Mouse (Mus musculus) liver, adult 2 months (tissue): ENCODE data around the gene Slc25a26. TPM values are rescaled to one million over a fixed set of nuclear protein-coding genes. Genes with fewer than 3 reads are reported as not detected.

Experiments
- DNase-seq: peaks from one replicate; pipeline ENCODE4 v3.0.0-alpha.2; 2011; ENCODE audit warnings: low read depth, low spot score; ENCODE audit errors: extremely low read depth
- H3K27ac ChIP-seq: fragments of 200-500 bp; replicated peaks from 2 replicates; pipeline ENCODE4 v1.5.1; 2012; ENCODE audit warnings: low read depth, mild to moderate bottlenecking, control low read depth, inconsistent platforms, low read length; ENCODE audit not compliant: insufficient read depth
- H3K27me3 ChIP-seq: fragments of 200-500 bp; 2 replicates; pipeline ENCODE4 v1.6.1; 2012; ENCODE audit warnings: mild to moderate bottlenecking, moderate library complexity, low read length, inconsistent platforms; ENCODE audit not compliant: control insufficient read depth, insufficient read depth
- H3K36me3 ChIP-seq: fragments of 200-500 bp; 2 replicates; pipeline ENCODE4 v1.6.1; 2012; ENCODE audit warnings: low read length, inconsistent platforms; ENCODE audit not compliant: control insufficient read depth, insufficient read depth
- H3K4me1 ChIP-seq: fragments of 200-500 bp; 2 replicates; pipeline ENCODE4 v1.6.1; 2011; ENCODE audit warnings: low read length; ENCODE audit not compliant: control insufficient read depth, insufficient read depth
- H3K4me3 ChIP-seq: fragments of 200-500 bp; 2 replicates; pipeline ENCODE4 v1.5.1; 2011; ENCODE audit warnings: low read depth, mild to moderate bottlenecking, control low read depth, low read length, moderate library complexity; ENCODE audit not compliant: insufficient read depth
- H3K79me2 ChIP-seq: fragments of 200-500 bp; 2 replicates; pipeline ENCODE4 v1.6.1; 2012; ENCODE audit warnings: inconsistent platforms, mild to moderate bottlenecking, low read length, moderate library complexity; ENCODE audit not compliant: control insufficient read depth, insufficient read depth
- H3K9ac ChIP-seq: fragments of 200-500 bp; 2 replicates; pipeline ENCODE4 v1.6.1; 2012; ENCODE audit warnings: low read depth, mild to moderate bottlenecking, control low read depth, inconsistent platforms, low read length
- CTCF ChIP-seq: fragments of 200-500 bp; IDR thresholded peaks from 2 replicates; pipeline ENCODE4 v1.5.1; 2011; ENCODE audit warnings: low read depth, low read length, control low read depth
- POLR2A ChIP-seq: fragments of 200-500 bp; IDR thresholded peaks from 2 replicates; pipeline ENCODE4 v1.6.1; 2011; ENCODE audit warnings: low read length, control low read depth; ENCODE audit not compliant: insufficient read depth; ENCODE audit errors: extremely low read depth
- WGBS: fragments of 180-500 bp; shearing (Covaris S2); methylation state at CpG from one replicate; pipeline ENCODE4 v1.1.7; 2018; 5-methylcytosine and 5-hydroxymethylcytosine counted together
- polyA plus RNA-seq: library from polyadenylated mRNA; depleted of rRNA; stranded (reverse); fragments of >200 nt; gene quantifications from 2 replicates; pipeline ENCODE4 v1.2.3, GENCODE M21; 2012
- total RNA-seq: library from RNA; depleted of rRNA; stranded (reverse); fragments of >200 nt; gene quantifications from 2 replicates; pipeline ENCODE4 v1.2.3, GENCODE M21; 2014

The Slc25a26 gene
- total and polyA plus RNA-seq, 2 experiments: 5.7 to 9.7 TPM

DNA sequence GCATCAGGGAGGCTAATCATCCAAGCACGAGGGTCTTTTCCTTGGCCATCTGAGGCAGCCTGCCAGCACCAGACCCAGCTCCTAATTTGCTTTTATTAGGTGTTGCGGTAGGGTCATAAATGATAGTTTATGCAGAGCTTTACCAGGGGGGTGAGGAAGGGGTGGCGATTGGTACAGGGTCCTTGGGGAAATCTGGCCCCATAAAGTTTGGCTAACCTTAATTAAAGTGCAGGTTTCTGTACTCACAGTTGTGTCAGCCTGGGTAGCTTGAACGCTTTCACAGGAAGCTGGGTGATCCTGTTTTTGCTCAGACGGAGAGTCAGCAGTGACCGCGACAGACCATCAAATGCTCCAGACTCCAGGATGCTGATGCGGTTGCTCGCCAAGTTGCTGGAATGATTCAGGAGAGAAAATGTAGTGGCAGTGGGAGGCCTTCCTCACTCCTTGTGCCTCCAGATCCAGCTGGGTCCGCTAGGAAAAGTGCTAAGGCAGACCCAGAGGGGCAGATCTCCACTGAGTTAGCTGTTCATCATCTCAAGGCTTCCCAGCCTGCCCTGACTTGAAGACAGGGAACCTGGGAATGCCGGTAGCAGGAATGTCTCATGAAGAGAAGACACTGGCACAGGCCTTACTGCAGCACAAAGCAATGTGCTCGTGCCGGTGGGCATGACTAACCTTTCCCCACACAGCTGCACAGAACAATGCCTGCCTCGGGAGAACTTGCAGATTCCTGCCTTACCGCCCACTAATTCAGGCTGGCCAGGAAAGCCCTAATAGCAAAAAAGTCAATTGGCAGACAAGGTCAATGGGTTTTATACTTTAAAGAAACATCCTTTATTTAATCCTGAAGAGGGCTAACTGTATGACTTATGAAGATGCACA lies 127.8 kb downstream of the Slc25a26 start:
- no peak overlapping the region for H3K27ac ChIP-seq
- no peaks in the 10 kb centered on the region for H3K27me3 ChIP-seq
- H3K79me2 ChIP-seq: no peaks in the 10 kb centered on the region; the same call in 1 of the 2 replicates
- H3K36me3 ChIP-seq: peaks cover 12% of the 10 kb centered on the region
- WGBS: 83% methylated on average over 15 of the region's 15 CpGs
- H3K4me3 ChIP-seq: no peak overlapping the region
- peaks cover 10% of the 10 kb centered on the region; the same call in 1 of the 2 replicates for H3K4me1 ChIP-seq
- no peak overlapping the region for H3K9ac ChIP-seq
- DNase-seq: no peak
- TF ChIP-seq POLR2A: no peak
- TF ChIP-seq CTCF: no peak

DNA sequence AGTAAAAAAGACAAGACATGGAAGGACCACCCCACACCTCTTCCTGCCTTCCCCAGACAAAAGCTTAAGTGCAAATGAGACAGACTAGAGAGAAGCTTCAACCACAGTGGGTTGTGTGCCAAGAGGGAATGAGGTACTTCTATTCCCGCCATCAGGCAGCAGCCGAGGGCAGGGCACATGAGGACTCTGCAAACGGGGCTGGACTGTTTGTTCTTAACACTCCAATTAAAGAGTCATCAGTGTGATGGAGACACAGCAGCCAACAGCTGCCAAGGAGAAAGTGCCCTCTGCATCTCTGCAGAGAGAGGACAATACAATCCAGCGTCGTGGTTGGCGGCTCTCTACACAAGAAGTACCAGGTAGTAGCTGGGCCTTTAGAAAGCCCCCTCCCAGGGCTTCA lies 128.7 kb downstream of the Slc25a26 start:
- TF ChIP-seq POLR2A (no peak), CTCF (no peak)
- WGBS: 55% methylated on average over 6 of the region's 6 CpGs

DNA sequence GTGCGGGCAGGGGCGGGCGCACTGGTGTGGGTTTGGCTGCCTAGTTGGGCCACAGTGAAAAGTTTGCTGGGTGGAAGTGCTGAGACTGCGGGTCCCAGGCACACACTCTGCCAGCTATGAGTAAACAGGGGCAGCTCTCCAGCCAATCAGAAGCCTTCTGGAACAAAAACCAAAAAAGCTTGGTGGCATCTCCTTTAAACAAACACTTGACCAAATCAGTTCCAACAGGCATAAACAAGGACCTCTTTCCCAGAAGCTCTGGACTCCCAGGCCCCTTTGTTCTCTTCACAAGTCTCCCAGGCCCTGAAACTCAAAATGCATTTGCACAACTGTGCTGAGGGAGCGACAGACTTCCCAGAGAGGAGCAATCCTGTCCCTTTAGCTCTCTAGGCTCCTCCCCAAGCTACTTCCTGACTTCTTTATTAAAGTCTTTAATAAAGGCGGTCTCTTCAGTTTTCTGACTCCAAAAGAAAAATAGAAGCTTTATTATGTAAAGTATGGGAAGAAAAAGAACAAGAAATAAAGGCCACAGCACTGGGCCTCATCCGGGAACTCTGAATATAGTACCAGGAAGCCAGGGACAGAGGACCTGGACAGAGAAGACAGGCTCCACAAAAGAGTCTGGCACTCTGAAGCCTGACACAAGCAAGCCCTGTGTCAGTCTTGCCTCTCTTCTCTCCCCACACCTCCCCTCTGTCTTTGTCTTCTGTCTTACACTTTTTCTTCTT lies 131.1 kb downstream of the Slc25a26 start:
- no peak overlapping the region for H3K4me3 ChIP-seq
- DNase-seq: peak; percentile 79
- H3K79me2 ChIP-seq: peaks cover 12% of the 10 kb centered on the region; the same call in 1 of the 2 replicates
- H3K36me3 ChIP-seq: peaks cover 6% of the 10 kb centered on the region
- H3K27me3 ChIP-seq: no peaks in the 10 kb centered on the region
- WGBS: 37% methylated on average over 7 of the region's 7 CpGs
- H3K27ac ChIP-seq: no peak overlapping the region
- TF ChIP-seq POLR2A (no peak), CTCF (no peak)
- H3K9ac ChIP-seq: no peak overlapping the region
- peaks cover 12% of the 10 kb centered on the region for H3K4me1 ChIP-seq

More for the DNA sequence above, 128.7 kb downstream of the Slc25a26 start:
- peaks cover under 1% of the 10 kb centered on the region; the same call in 1 of the 2 replicates for H3K79me2 ChIP-seq
- H3K36me3 ChIP-seq: peaks cover 12% of the 10 kb centered on the region
- no peak overlapping the region for H3K4me3 ChIP-seq
- no peak overlapping the region for H3K27ac ChIP-seq
- H3K27me3 ChIP-seq: no peaks in the 10 kb centered on the region
- DNase-seq: no peak
- peaks cover 10% of the 10 kb centered on the region; the same call in 1 of the 2 replicates for H3K4me1 ChIP-seq
- H3K9ac ChIP-seq: no peak overlapping the region

GRCm38 (mm10) chr6:94631779-94632082 lies 131.6 kb downstream of the Slc25a26 start:
- Histone ChIP-seq H3K4me1 (peaks cover 12% of the 10 kb centered on the region), H3K36me3 (peaks cover 6% of the 10 kb centered on the region), H3K9ac (no peak overlapping the region), H3K27ac (no peak overlapping the region), H3K4me3 (no peak overlapping the region), H3K27me3 (no peaks in the 10 kb centered on the region), H3K79me2 (peaks cover 14% of the 10 kb centered on the region; the same call in 1 of the 2 replicates)
- TF ChIP-seq CTCF (no peak), POLR2A (no peak)
- WGBS: 97% methylated on average over 6 of the region's 6 CpGs
- DNase-seq: no peak

DNA sequence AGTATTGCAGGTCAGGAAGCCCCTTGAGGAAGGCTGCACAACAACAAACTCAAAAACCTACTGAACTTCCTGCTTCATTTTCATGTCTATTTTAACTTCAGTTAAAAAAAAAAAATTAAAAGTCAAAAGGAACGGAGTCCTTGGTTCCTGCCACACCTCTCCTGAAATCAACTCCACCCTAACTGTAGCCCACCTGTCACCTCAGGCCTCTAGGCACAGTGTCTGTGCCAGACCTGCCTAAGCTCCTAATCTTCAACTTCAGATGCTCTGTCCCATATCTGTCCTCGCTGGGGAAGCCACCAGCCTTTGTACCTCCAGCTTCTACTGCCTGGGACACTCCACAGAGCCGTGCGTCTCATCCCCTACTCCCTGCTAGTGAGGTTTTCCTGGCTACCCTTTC lies 134.1 kb downstream of the Slc25a26 start:
- H3K79me2 ChIP-seq: peaks cover 14% of the 10 kb centered on the region; the same call in 1 of the 2 replicates
- WGBS: 84% methylated on average over 4 of the region's 4 CpGs
- H3K4me3 ChIP-seq: no peak overlapping the region
- no peak for TF ChIP-seq CTCF
- no peak for TF ChIP-seq POLR2A
- H3K27ac ChIP-seq: no peak overlapping the region
- DNase-seq: no peak
- H3K36me3 ChIP-seq: peaks cover under 1% of the 10 kb centered on the region; the same call in 1 of the 2 replicates
- H3K4me1 ChIP-seq: peaks cover 12% of the 10 kb centered on the region
- no peak overlapping the region for H3K9ac ChIP-seq
- no peaks in the 10 kb centered on the region for H3K27me3 ChIP-seq
